Mouse (Mus musculus): ENCODE results near the gene Ifna7. TPM values are rescaled to one million over a fixed set of nuclear protein-coding genes. Genes with fewer than 3 reads are reported as not detected.
A peak's percentile ranks its signal among the peaks of the same experiment; 100 is the strongest.
"Not testable (repeated sequence)": the region's sequence is repeated elsewhere in the genome, so short reads cannot be mapped to it uniquely, and the experiment has no call there.

The Ifna7 gene
- total RNA-seq, 1 experiment from 2014 or later, result not detected

DNA sequence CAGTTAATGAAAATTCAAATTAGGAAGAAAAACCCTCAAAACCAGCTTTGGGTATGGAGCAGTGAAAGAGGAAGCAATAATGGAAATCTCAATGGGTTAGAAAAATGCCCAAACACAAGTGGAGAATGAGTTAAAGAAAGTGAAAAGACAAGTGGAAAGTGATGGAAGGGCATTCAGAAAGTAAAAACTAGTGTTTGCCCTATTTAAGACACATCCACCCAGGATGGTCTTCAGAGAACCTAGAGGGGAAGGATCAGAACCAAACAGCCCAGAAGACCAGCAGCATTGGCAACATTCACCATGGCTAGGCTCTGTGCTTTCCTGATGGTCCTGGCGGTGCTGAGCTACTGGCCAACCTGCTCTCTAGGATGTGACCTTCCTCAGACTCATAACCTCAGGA, 19.2 kb downstream of the Ifna7 start, which contains the start of gene Ifna5:
Gene Ifna5, plus strand, starts transcription at position 301 of the 400 bp plus-strand sequence.
- not testable (repeated sequence) for ATAC-seq (replicated peaks; ENCODE audit: low read depth, poor library complexity, severe bottlenecking)

DNA sequence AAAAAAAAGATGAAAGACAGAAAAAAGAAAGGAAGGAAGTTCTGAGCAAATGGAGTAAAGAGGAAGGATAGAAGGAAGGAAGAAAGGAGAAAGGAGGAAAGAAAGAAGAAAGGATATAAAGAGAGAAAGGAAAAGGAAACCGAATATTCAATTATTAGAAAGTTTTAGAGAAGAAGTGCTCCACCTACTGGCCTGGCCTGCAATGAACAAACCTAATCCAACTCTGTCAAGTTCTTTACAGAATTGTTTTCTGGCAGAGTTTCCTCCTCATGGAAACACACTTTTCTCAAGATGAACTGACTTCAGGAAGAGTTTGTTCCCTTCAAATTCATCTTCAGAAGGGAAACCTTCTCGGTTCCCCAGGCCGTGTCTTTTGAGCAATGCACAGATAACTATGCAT, 22.8 kb downstream of the Ifna7 start:
- ATAC-seq (replicated peaks; ENCODE audit: low read depth, poor library complexity, severe bottlenecking), result 0 out of 2 replicates have a peak, but pooled peaks have one; percentile 45

DNA sequence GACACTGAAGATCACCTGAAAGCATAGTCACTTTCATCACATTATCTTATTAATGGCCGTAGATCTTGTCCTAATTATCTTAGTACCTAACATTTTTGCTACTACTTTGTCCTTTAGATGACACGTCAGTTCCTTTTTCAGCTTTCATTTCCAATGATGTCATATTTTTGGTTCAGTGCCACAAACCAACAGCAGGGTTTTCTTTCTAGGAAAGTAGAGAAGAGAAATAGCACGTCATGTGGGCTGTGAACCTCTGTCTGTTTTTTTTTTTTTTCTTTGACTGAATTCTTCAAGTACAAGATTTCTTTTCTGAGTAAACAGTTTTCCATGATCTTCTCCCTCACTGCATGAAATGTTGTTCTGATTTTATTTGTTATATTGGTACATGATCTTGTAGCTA, 24.0 kb downstream of the Ifna7 start:
- ATAC-seq (replicated peaks; ENCODE audit: low read depth, poor library complexity, severe bottlenecking), result 0 out of 2 replicates have a peak, but pooled peaks have one; percentile 25

DNA sequence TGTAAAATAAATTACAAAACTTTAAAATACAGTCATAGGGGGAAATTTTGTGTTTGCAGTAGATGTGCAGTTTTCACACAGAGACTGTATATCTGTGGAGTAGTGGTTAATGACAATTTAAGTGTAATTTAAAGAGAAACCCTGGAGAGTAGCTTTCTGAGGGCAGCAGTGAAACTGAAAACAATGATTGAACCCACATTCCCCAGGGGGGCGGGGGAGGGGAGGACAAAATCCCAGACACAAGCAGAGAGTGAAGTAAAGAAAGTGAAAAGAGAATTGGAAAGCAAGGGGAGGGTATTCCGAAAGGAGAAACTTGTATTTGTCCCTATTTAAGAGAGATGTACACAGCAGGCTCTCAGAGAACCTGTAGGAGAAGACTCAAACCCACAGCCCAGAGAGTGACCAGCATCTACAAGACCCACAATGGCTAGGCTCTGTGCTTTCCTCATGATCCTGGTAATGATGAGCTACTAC, 25.4 kb downstream of the Ifna7 start, which contains the start of gene Ifna4:
Gene Ifna4, plus strand, starts transcription at position 424 of the 474 bp plus-strand sequence.
- no peak for ATAC-seq (replicated peaks; ENCODE audit: low read depth, poor library complexity, severe bottlenecking)

DNA sequence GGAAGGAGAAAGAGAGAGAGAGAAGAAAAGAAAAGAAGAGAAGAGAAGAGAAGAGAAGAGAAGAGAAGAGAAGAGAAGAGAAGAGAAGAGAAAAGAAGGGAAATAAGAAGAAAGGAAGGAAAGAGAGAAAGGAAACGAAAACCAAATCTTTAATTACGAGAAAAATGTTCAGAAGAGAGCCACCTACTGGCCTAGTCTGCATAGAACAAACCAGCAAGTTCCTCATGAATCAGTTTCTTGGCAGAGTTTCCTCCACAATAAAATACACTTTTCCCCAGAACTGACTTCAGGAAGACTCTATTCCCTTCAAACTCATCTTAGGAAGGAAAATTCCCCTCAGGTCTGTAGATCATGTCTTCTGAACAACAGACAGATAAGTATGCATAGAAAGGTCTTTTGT, 29.3 kb downstream of the Ifna7 start:
- ATAC-seq (replicated peaks; ENCODE audit: low read depth, poor library complexity, severe bottlenecking), result no peak

DNA sequence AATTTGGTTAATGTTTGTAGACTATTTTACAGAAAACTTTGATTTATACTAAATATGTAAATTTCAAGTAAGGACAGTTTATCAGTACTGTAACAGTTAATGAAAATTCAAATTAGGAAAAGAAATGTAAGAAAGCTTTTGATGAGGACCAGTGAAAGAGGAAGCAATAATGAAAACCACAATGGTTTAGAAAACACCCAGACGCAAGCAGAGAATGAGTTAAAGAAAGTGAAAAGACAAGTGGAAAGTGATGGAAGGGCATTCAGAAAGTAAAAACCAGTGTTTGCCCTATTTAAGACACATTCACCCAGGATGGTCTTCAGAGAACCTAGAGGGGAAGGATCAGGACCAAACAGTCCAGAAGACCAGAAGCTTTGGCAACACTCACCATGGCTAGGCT, 33.7 kb downstream of the Ifna7 start, which contains the start of gene Ifna1:
Gene Ifna1, plus strand, starts transcription at position 390 of the 400 bp plus-strand sequence.
- ATAC-seq (replicated peaks; ENCODE audit: low read depth, poor library complexity, severe bottlenecking), result peak; percentile 65

DNA sequence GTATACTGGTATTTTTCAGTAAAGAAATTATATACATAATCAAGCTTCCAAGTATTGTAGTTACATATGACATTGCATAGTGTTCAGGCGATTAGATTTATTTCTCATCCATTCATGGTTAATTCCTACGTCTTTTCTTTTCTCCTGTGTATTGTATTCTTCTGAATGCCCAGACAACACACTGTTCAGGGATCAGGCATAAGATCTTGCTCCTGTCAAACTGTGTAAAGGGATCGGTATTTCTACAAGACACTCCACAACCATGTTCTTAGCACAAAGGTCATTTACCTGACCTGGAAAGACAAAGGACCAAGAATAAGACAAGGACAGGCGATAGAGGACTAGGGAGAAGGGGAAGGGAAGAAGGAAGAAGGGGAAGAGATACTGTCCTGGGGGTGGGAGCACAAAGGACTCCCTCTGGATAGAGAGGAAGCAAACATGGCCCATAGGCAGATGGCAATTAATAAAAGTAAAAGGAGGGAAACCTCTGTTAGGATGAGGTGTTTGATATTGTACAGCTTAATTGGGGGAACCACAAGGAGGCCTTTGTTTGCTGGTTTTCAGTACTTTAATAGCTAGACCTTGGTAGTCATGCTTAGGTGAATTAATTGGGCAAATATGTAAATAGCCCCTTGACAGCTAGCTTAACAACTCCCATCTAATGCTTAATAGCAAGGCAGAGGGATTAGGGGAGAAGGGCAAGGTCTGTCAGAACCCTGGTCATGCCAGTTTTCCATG, 35.2 kb downstream of the Ifna7 start:
- ATAC-seq (replicated peaks; ENCODE audit: low read depth, poor library complexity, severe bottlenecking), result no peak

DNA sequence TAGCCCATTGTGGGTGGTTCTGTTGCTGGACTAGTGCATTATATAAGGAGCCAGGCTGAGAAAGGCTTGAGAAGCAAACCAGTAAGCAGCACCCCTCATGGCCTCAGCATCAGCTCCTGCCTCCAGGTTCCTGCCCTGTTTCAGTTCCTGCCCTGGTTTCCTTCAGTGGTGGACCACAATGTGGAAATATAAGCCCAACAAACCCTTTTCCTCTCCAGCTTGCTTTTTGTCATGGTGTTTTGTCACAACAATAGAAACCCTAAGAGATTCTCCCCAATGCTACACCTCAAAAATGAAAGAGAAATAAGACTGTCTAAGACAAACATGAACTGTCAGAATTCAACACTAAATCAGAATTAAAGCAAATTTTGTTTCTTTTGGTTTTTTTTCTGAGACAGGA, 43.2 kb downstream of the Ifna7 start:
- ATAC-seq (replicated peaks; ENCODE audit: low read depth, poor library complexity, severe bottlenecking), result peak; percentile 73

DNA sequence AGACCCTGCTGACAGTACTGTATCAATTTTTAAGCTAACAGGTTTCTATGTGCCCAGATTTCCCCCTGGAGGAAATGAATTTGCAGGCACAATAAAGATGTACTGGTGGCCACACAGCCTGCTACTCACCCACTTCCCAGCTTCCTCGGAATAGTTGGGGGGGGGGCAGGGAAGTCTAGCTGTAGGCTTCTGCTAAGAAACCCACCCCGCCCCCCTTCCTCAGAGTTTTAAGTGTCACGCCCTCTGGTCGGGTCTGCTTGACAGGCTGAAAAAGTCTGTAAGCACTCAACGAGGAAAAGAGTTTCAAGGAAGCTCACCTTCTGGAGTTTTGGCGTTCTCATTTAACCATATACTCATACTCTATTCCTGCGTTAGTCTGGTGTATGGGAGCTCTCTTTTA, 47.3 kb downstream of the Ifna7 start:
- ATAC-seq (replicated peaks; ENCODE audit: low read depth, poor library complexity, severe bottlenecking), result no peak

DNA sequence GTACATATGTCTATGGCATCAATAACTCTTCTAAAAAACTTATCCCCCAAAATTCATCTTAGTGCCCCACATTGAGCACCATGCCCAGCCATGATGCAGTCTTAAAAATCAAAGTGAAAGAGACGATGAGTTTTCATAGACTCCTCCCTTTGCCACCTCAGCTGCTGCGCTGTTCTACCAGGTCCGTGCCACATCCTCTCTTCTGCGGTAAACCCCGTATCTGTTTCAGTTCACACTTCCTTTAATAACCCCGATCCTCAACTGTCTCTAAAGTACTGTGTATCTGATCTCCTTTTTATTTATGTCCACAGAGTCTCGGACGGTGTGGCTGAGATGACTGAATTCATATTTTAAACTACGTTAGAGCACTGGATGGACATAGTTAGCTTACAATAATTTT, 48.6 kb downstream of the Ifna7 start:
- ATAC-seq (replicated peaks; ENCODE audit: low read depth, poor library complexity, severe bottlenecking), result peak; percentile 82

DNA sequence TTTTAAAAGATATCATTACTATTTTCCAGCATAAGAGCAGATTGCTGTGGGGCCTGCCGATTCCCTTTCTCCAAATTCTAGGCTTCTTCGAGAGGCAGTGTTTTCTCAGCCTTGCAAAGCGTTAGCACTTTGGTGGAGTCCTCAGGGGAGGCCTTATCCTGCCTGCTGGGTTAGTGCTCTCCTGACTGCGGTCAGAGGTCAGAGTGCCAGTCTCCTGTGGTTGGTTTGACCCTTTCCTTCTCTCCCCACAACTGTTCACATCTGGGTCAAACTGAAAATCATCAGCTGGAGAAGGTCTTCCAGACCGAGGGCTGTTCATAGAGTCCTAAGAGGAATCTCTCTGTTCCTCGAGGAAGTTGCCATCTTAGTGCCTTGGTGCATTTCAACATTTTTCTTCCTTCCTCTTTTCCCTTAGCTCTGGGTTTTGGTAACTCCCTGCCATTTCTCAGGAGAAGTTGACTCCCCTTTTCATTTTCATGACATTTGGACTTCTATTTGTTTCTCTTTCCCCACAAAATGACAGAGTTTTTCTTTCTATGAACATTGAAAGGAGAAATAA, 49.1 kb downstream of the Ifna7 start:
- ATAC-seq (replicated peaks; ENCODE audit: low read depth, poor library complexity, severe bottlenecking), result peak; percentile 41

Other genes with a start within 250 kb of the Ifna7 start
- gene Ifna14, start 244.4 kb upstream of the Ifna7 start, total RNA-seq (2017), result not detected in 2 replicates
- gene Ifna9, start 223.8 kb upstream of the Ifna7 start, total RNA-seq (2017), result not detected in 2 replicates
- not detected in 2 replicates for gene Ifna12, start 212.9 kb upstream of the Ifna7 start, total RNA-seq (2017)
- not detected in 2 replicates for gene C87499, start 181.8 kb upstream of the Ifna7 start, total RNA-seq (2017)
- gene Ifna13, start 171.8 kb upstream of the Ifna7 start, total RNA-seq (2017), result not detected in 2 replicates
- not detected in 2 replicates for gene Ifna16, start 139.3 kb upstream of the Ifna7 start, total RNA-seq (2017)
- gene Ifna2, start 132.3 kb upstream of the Ifna7 start, total RNA-seq (2017), result not detected in 2 replicates
- not detected in 2 replicates for gene Ifnab, start 124.9 kb upstream of the Ifna7 start, total RNA-seq (2017)
- gene Gm26566, start 94.4 kb upstream of the Ifna7 start, total RNA-seq (2017), result 2.9 TPM in 1 of 2 replicates, not detected in the other
- 91.1 and 99.9 TPM in 2 replicates for gene Klhl9, start 93.8 kb upstream of the Ifna7 start, total RNA-seq (2017)
- not detected in 2 replicates for gene Gm13271, start 61.4 kb upstream of the Ifna7 start, total RNA-seq (2017)
- gene Gm13283, start 56.1 kb upstream of the Ifna7 start, total RNA-seq (2017), result not detected in 2 replicates
- gene Gm13290, start 42.4 kb upstream of the Ifna7 start, total RNA-seq (2017), result not detected in 2 replicates
- not detected in 2 replicates for gene Gm13289, start 39.3 kb upstream of the Ifna7 start, total RNA-seq (2017)
- gene Gm13272, start 36.4 kb upstream of the Ifna7 start, total RNA-seq (2017), result not detected in 2 replicates
- gene Ifnz, start 34.1 kb upstream of the Ifna7 start, total RNA-seq (2017), result not detected in 2 replicates
- gene Gm13276, start 30.5 kb upstream of the Ifna7 start, total RNA-seq (2017), result not detected in 2 replicates
- gene Gm13277, start 27.6 kb upstream of the Ifna7 start, total RNA-seq (2017), result not detected in 2 replicates
- not detected in 2 replicates for gene Gm13278, start 24.7 kb upstream of the Ifna7 start, total RNA-seq (2017)
- not detected in 2 replicates for gene Gm13275, start 21.7 kb upstream of the Ifna7 start, total RNA-seq (2017)
- gene Gm13279, start 18.8 kb upstream of the Ifna7 start, total RNA-seq (2017), result not detected in 2 replicates
- gene Gm13285, start 16.6 kb upstream of the Ifna7 start, total RNA-seq (2017), result not detected in 2 replicates
- gene Gm13287, start 13.0 kb upstream of the Ifna7 start, total RNA-seq (2017), result not detected in 2 replicates
- not detected in 2 replicates for gene Gm13288, start 10.7 kb upstream of the Ifna7 start, total RNA-seq (2017)
- gene Ifna11, start 3.7 kb downstream of the Ifna7 start, total RNA-seq (2017), result not detected in 2 replicates
- not detected in 2 replicates for gene Ifna6, start 11.2 kb downstream of the Ifna7 start, total RNA-seq (2017)
- not detected in 2 replicates for gene Ifna5, start 19.3 kb downstream of the Ifna7 start, total RNA-seq (2017)
- not detected in 2 replicates for gene Ifna4, start 25.6 kb downstream of the Ifna7 start, total RNA-seq (2017)
- gene Ifna1, start 33.9 kb downstream of the Ifna7 start, total RNA-seq (2017), result not detected in 2 replicates
- gene Ifne, start 64.0 kb downstream of the Ifna7 start, total RNA-seq (2017), result not detected in 2 replicates

All from common myeloid progenitor, adult 5-6 weeks (primary cell).